Mouse (Mus musculus): ENCODE measurements around the gene Amigo2.

Gene Amigo2

DNA sequence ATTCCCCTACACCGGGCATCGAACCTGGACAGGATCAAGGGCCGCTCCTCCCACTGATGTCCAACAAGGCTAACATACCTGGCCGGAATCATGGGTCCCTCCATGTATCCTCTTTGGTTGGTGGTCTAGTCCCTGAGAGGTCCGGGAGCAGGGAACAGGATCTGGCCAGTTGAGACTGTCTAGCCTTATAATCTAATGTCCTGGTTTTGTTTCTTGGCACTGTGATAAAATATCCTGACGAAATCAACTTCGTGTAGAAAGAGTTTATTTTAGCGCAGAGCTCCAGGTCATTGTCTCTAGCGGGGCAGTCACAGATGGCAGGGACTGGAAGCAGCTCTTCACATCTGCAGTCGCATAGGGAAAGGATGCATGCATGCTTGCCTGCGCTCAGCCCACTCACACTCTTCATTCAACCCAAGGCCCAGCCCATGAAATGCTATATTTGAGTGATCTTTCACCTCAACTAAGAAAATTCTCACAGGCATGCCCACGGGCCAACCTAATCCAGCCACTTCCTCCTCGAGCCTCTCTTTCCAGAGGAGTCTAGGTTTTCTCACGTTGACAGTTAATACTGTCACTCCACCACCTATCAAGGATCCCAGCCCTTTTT, 19.3 kb upstream of the Amigo2 start:
- DNase-seq = no peak

GRCm38 (mm10) chr15:97262251-97262650, 15.2 kb upstream of the Amigo2 start:
- no peak for DNase-seq

DNA sequence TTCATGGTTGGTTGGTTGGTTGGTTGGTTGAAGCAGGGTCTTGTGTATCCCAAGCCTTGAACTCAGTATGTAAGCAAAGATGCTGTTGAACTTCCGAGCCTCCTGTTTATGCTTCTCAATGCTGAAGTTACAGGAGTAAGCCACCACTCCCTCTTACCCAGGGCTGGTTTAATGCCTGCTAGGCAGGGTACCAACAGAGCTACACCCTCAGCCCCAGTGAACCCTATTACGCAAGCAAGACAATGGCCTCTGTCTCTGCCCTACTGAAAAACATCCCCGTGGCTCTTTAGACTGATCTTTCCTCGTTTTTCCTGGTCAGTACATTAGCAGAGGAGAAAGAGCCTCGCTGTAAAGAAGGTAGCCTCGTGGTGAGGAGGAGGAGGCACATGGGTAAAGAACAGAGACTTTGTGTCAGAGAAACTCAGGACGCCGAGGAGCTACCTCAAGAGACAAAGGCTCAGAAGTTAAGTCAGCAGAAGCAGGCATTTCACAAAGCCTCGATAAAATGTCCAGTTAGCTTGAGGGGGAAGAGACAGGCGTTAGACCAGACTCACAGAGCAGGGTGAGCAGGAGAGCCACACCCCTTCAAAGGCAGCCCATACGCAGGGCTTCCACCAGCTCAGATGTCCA, 13.0 kb upstream of the Amigo2 start:
- no peak for DNase-seq

DNA sequence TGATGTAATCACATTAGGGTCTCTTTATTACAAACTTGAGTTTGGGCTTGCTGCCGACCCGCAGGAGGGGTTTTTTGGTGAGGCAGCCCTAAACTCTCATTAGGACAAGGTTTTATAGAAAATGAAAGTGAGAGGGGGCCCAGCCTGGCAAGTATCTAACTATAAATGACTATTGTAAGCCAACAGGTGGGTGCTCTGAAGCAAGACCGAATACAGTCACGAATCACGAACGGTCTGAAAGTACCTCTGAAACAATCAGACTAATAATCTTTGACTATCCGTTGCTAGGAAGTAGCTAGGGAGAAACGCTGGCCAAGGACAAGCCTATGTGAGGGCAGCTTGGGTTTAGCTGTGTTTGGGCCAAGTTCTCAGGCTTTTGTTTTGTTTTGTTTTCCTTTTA, 12.2 kb upstream of the Amigo2 start:
- no peak for DNase-seq

DNA sequence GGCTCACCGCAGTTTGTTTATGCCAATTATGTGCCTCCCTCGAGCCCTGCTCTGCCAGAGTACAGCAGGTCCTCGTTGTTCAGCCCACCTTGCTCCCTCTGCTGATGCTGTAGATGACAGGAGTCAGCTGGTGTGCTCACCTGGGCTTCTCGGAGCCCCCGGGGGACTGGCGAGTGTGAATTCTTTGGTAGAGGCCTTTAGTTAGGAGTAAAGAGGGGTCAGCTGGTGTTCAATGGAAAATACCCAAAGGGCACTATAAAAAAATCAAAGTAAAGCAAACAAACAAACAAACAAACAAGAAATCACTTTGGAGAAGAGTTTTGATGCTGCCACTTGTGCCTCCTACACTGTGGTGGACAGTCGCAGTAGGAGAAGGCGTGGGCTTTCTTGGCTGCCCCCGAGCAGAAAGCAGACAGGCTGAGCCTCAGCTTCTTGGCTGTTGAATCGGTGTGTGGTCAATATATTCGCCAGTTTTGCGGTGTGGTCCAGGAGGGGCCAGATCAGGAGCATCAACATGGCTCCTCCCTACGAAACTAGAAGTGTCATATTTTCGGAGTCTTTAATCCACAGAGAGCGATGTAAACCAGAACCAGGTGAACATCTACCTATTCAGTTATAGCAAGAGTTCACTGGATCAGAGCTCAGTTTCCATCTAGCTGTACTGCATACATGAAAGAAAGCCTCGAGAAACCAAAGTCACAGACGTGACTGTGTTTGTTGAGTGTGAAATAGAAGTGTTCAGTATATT, 11.6 kb upstream of the Amigo2 start:
- no peak for DNase-seq

GRCm38 (mm10) chr15:97257206-97257775, 10.2 kb upstream of the Amigo2 start:
- no peak for DNase-seq

- DNase-seq = no peak
Measured at GRCm38 (mm10) chr15:97256411-97256810, 9.3 kb upstream of the Amigo2 start.

- DNase-seq = no peak
Measured at GRCm38 (mm10) chr15:97255800-97256199, 8.7 kb upstream of the Amigo2 start.

- DNase-seq = no peak
Measured at GRCm38 (mm10) chr15:97254375-97254774, 7.3 kb upstream of the Amigo2 start.

DNA sequence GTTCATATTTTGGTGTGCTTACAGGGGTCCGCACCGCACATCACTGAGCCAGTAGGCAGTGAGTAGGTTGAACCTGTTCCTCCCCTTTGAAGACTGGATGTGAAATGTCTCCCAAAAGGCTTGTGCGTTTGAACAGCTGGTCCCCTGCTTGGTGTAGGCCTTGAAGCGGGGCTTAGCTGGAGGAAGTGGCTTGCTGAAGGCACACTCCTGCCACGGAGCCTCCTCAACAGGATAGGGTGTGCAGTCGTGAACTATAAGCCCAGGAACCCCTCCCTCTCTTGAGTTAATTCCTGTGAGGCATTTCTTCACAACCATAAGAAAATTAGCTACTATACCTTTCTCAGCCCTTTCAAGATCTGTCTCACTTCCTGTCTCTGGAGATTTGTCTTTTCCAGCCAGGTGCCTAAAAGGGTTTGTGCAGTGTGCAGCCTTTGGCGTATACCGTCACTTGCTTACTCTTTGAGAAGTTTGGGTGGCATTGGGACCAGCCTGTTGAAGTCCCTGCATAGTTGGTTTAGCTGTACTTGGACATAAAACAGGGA, 5.5 kb upstream of the Amigo2 start:
- DNase-seq = no peak

GRCm38 (mm10) chr15:97249322-97249721, 2.2 kb upstream of the Amigo2 start:
- DNase-seq = no peak

DNA sequence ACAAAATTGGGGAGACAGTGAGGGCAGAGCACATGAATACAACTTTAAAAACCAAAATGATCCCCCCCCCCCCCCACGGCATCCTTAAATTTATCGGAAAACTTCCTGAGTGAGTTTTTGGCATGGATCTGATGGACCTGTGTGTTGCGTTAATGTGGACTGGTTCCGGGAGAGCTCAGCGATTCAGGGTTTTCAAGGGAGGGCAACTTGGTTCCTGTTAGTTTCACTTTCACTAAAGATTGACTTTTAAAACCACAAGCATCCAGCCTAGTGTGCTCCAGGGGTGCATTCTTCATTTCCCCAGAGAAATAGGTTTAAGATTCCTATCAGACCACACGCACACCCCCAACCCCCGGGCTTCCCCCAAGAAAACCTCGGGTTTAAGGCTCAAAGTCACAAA, 1.2 kb upstream of the Amigo2 start:
- DNase-seq = no peak

DNA sequence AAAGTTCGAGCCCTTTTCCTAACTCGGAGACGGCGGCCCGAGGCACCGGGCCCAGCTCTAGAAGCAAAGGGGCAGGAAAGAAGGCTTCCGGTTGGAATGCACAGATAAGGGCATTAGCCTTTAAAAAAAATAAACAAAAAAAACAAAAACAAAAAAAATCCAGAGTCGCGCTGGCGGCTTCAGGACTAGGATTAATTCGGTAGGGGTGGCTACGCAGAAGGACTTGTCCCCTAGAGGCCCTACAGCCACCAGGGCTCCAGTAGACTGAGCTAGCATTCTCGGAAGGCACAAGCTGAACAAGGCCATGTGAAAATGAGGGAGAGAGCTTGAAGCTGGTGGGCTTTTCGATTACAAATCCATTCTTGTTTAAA, 689 bp upstream of the Amigo2 start:
- DNase-seq = peak; percentile 20

DNA sequence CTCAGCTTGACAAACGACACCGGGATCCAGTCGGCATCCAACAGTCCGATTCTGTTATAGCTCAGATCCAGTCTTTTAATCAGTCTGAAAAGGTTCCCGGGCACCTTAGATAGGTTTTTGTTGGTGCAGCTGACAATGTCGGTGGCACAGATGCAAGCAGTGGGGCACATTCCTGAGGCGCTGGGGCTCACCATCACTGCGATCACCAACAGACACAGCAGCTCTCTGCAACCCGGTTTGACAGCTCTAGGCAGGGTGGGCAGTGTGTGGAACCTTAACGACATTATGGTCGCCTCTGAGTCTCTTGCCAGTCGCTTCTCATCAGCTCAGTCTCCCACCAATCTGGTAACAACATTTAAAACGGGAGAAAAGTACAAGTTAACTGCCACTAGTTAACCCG, 831 bp downstream of the Amigo2 start:
- no peak for DNase-seq

GRCm38 (mm10) chr15:97245392-97245791, 1.7 kb downstream of the Amigo2 start:
- peak; percentile 42 for DNase-seq

DNA sequence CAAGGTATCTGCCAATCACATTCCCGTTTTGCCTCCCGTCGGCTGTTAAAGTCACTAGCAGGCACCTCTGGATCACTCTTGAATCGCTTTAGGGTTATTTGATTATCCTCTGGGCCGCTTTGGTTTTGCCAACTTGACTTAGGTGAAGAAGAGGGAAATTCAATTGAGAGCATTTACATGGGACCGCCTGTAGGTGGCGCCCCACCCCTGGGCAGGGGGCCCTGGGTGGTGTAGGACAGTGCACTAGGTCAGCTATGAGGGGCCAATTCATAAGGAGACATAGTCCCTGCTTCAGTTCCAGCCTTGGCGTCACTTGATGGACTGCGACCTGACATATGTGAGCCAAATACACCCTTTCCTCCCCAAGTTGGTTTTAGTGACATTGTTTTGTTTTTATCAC, 10.1 kb downstream of the Amigo2 start:
- peak; percentile 48 for DNase-seq

DNA sequence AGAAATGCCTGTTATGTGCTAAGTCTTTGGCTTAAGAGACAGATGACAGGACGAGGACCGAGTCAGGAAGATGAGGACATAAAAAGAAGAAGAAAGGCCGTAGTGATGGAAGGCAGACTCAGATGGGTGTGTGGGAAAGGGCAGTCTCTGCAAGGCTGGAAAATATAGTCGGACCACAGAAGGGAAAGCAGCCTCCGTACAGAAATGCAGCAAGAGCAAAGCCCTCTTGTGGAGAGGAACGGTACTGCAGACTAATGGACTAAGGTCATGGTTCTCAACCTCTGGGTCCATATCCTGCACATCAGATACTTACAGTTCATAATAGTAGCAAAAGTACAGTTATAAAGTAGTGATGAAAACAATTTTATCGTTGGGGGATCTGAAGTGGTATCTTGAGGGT, 11.9 kb downstream of the Amigo2 start:
- peak; percentile 46 for DNase-seq

GRCm38 (mm10) chr15:97234076-97234475, 13.0 kb downstream of the Amigo2 start:
- no peak for DNase-seq

GRCm38 (mm10) chr15:97229494-97230077, 17.5 kb downstream of the Amigo2 start:
- peak; percentile 24 for DNase-seq

GRCm38 (mm10) chr15:97224003-97224402, 23.1 kb downstream of the Amigo2 start:
- DNase-seq = no peak

DNA sequence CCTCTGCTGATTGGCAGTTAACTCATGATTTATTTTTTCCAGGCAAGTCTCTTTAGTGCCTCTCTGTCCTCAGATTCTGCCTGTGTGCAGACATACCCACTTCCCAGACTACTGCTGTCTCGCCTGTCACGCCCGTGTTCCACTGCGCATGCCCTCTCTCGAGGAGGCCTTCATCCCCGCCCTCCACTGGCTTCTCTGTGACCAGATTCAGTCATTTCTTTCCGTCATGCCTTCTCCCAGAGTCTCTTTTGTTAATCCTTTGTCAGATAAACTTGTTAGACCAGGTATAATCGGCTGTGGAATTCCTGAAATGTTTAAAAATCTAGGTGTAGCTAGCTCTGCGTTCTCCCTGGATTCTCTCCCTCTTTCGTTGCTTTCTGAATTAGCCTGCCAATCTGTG, 23.7 kb downstream of the Amigo2 start:
- no peak for DNase-seq

GRCm38 (mm10) chr15:97216843-97217242, 30.2 kb downstream of the Amigo2 start:
- DNase-seq = no peak
